Mouse (Mus musculus) adipose tissue, adult 10 weeks (tissue): ENCODE data around the gene Gm13276. TPM values are rescaled to one million over a fixed set of nuclear protein-coding genes. Genes with fewer than 3 reads are reported as not detected.

Experiments used
- polyA plus RNA-seq: library from polyadenylated mRNA; stranded (reverse); fragments of 350-450 nt; fragmentation: Illumina TruSeq; extraction: RNeasy Lipid Tissue Mini Kit (QIAGEN cat#74804); gene quantifications from one replicate; pipeline ENCODE4 v1.2.3, GENCODE M21; 2014; ENCODE audit warnings: low read depth, low replicate concordance

Gm13276 gene
- polyA plus RNA-seq, result not detected

GRCm38 (mm10) chr4:88785409-88785808, at the start of gene Gm13276:
TSS of gene Gm13276 (plus strand) at chr4:88785709.

GRCm38 (mm10) chr4:88754818-88755340, 30.6 kb upstream of the Gm13276 start, which contains the start of gene Gm13271:
TSS of gene Gm13271 (plus strand) at chr4:88754868.

GRCm38 (mm10) chr4:88759610-88760268, 25.8 kb upstream of the Gm13276 start, which contains the start of gene Gm13283:
TSS of gene Gm13283 (plus strand) at chr4:88760119.

GRCm38 (mm10) chr4:88773534-88773933, 12.0 kb upstream of the Gm13276 start, which contains the start of gene Gm13290:
TSS of gene Gm13290 (plus strand) at chr4:88773834.

GRCm38 (mm10) chr4:88776622-88777021, 8.9 kb upstream of the Gm13276 start, which contains the start of gene Gm13289:
TSS of gene Gm13289 (plus strand) at chr4:88776922.

GRCm38 (mm10) chr4:88779550-88779949, 6.0 kb upstream of the Gm13276 start, which contains the start of gene Gm13272:
TSS of gene Gm13272 (plus strand) at chr4:88779850.

GRCm38 (mm10) chr4:88781831-88782230, 3.7 kb upstream of the Gm13276 start, which contains the start of gene Ifnz:
TSS of gene Ifnz (plus strand) at chr4:88782131.

GRCm38 (mm10) chr4:88788402-88788801, 2.9 kb downstream of the Gm13276 start, which contains the start of gene Gm13277:
TSS of gene Gm13277 (plus strand) at chr4:88788632.

GRCm38 (mm10) chr4:88791250-88791649, 5.7 kb downstream of the Gm13276 start, which contains the start of gene Gm13278:
TSS of gene Gm13278 (plus strand) at chr4:88791550.

GRCm38 (mm10) chr4:88793936-88794675, 8.6 kb downstream of the Gm13276 start, which contains the start of gene Gm13275:
TSS of gene Gm13275 (plus strand) at chr4:88794487.

GRCm38 (mm10) chr4:88797097-88797496, 11.6 kb downstream of the Gm13276 start, which contains the start of gene Gm13279:
TSS of gene Gm13279 (plus strand) at chr4:88797397.

GRCm38 (mm10) chr4:88799365-88799764, 13.9 kb downstream of the Gm13276 start, which contains the start of gene Gm13285:
TSS of gene Gm13285 (plus strand) at chr4:88799665.

GRCm38 (mm10) chr4:88802954-88803353, 17.4 kb downstream of the Gm13276 start, which contains the start of gene Gm13287:
TSS of gene Gm13287 (plus strand) at chr4:88803254.

GRCm38 (mm10) chr4:88805231-88805630, 19.7 kb downstream of the Gm13276 start, which contains the start of gene Gm13288:
TSS of gene Gm13288 (plus strand) at chr4:88805531.

GRCm38 (mm10) chr4:88815928-88816327, 30.4 kb downstream of the Gm13276 start, which contains the start of gene Ifna7:
TSS of gene Ifna7 (plus strand) at chr4:88816228.

GRCm38 (mm10) chr4:88819659-88820058, 34.1 kb downstream of the Gm13276 start, which contains the start of gene Ifna11:
TSS of gene Ifna11 (plus strand) at chr4:88819959.

GRCm38 (mm10) chr4:88827116-88827515, 41.6 kb downstream of the Gm13276 start, which contains the start of gene Ifna6:
TSS of gene Ifna6 (plus strand) at chr4:88827416.

GRCm38 (mm10) chr4:88835225-88835624, 49.7 kb downstream of the Gm13276 start, which contains the start of gene Ifna5:
TSS of gene Ifna5 (plus strand) at chr4:88835525.

